Mouse (Mus musculus) limb, embryonic 15.5 days (tissue): ENCODE measurements at regions not wholly inside any gene's neighbourhood (a gene's known extent, or its start where the extent isn't known, plus 50 kb on each side); places are given as distances from the start of the nearest gene placed in this dataset.

ENCODE experiments used
- ATAC-seq: fragments of 200-750 bp; cut with Nextera tagmentation; 2 replicates; pipeline ENCODE4 v1.8.0; 2017; ENCODE audit warnings: low read depth, moderate TSS enrichment; ENCODE audit not compliant: insufficient number of reproducible peaks, low FRiP score, low TSS enrichment
- H3K27ac ChIP-seq: fragments of 300-500 bp; sonication (generic); 2 replicates; pipeline ENCODE4 v1.5.1; 2015; ENCODE audit warnings: moderate library complexity, mild to moderate bottlenecking, inconsistent platforms
- H3K27me3 ChIP-seq: fragments of 300-500 bp; sonication (generic); 2 replicates; pipeline ENCODE4 v1.6.1; 2015; ENCODE audit warnings: inconsistent platforms
- H3K36me3 ChIP-seq: fragments of 300-500 bp; sonication (generic); 2 replicates; pipeline ENCODE4 v1.6.1; 2015; ENCODE audit warnings: inconsistent platforms
- H3K4me1 ChIP-seq: fragments of 300-500 bp; sonication (generic); 2 replicates; pipeline ENCODE4 v1.6.1; 2015; ENCODE audit warnings: inconsistent platforms
- H3K4me2 ChIP-seq: fragments of 300-500 bp; sonication (generic); 2 replicates; pipeline ENCODE4 v1.6.1; 2015; ENCODE audit warnings: mild to moderate bottlenecking, inconsistent platforms
- H3K4me3 ChIP-seq: fragments of 300-500 bp; sonication (generic); 2 replicates; pipeline ENCODE4 v1.5.1; 2015; ENCODE audit warnings: mild to moderate bottlenecking, inconsistent platforms
- H3K9ac ChIP-seq: fragments of 300-500 bp; sonication (generic); 2 replicates; pipeline ENCODE4 v1.6.1; 2015; ENCODE audit warnings: inconsistent platforms
- H3K9me3 ChIP-seq: fragments of 300-500 bp; sonication (generic); 2 replicates; pipeline ENCODE4 v1.6.1; 2016; ENCODE audit warnings: inconsistent platforms
- WGBS: fragments of 180-500 bp; shearing (Covaris S2); methylation state at CpG from one replicate; pipeline ENCODE4 v1.1.7; 2015; 5-methylcytosine and 5-hydroxymethylcytosine counted together

DNA sequence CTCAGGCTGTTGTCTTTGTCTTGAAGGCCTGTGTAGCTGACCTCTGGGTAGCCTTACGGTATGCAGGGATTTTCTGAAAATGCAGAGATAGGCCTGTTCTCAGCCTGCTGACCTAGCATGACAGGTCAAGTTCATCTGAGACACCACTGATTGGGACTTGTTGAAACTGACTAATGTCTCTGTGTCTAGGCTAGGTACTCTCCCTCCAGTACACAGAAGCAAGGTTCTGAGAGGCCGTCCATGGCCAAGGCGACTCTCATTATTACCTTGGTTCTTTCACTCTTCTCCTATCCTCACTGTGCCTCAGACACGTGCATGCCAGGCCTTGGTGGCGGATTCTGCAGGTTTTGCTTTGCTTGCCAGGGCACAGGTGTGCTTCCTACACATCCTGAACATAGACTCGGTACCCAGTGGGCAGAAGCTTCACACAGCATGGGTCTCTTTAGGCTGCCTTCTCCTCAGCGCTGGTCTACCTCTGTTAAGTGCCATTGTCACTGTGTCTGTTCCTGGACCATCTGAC is 208.3 kb downstream of the Adra2a start:
- no peaks in the 10 kb centered on the region for H3K27me3 ChIP-seq
- no peak overlapping the region for H3K27ac ChIP-seq
- H3K9ac ChIP-seq: no peak overlapping the region
- no peaks in the 10 kb centered on the region for H3K9me3 ChIP-seq
- WGBS: 86% methylated on average over 7 of the region's 7 CpGs
- H3K36me3 ChIP-seq: no peaks in the 10 kb centered on the region
- H3K4me3 ChIP-seq: no peak overlapping the region
- no peaks in the 10 kb centered on the region for H3K4me1 ChIP-seq
- no peak for ATAC-seq
- no peak overlapping the region for H3K4me2 ChIP-seq

DNA sequence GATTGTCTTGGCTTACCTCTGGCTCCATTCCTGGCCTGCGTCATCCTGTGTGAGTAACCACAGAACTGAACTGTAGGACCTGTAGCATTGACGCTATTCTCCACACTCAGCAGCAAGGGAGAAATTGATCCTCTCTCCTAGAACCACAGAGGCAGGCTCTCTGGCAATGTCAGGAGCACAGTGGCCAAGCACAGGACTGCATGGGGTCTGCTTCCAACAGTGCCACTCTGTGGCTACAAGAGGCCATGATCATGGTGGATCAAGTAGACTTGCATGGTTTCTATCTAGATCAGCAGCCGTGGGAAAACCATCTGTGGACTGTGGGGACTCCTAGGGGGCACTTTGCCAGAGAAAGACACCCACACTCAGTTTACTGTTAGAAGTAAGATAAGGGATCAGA is 213.9 kb downstream of the Adra2a start:
- Histone ChIP-seq H3K36me3 (no peaks in the 10 kb centered on the region), H3K9me3 (no peaks in the 10 kb centered on the region), H3K9ac (no peak overlapping the region), H3K4me1 (no peaks in the 10 kb centered on the region), H3K4me2 (no peak overlapping the region), H3K27me3 (no peaks in the 10 kb centered on the region), H3K4me3 (no peak overlapping the region), H3K27ac (no peak overlapping the region)
- no peak for ATAC-seq
- WGBS: 83% methylated on average over 3 of the region's 3 CpGs

DNA sequence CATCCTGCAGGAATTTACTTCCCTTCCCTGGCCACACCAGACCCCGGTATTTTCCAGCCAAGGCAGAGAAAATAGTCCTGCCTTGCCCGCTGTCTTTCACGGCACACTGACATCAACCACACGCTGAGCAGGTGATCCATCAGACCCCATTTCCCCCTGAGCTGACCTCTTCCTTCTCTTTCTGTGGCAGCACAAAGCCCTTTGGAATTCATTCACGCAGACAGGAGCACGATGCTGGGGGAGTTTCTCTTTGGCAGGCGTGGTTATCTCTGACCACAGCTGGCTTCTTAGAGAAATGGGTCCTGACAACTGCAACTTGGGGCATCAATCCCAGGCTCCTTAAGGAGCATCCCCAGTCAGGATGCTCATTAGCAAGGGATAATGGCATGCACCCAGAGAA is 215.2 kb downstream of the Adra2a start:
- Histone ChIP-seq H3K4me3 (no peak overlapping the region), H3K27me3 (no peaks in the 10 kb centered on the region), H3K27ac (no peak overlapping the region), H3K9me3 (no peaks in the 10 kb centered on the region), H3K4me1 (no peaks in the 10 kb centered on the region), H3K9ac (no peak overlapping the region), H3K36me3 (no peaks in the 10 kb centered on the region), H3K4me2 (no peak overlapping the region)
- WGBS: 19% methylated on average over 7 of the region's 7 CpGs
- ATAC-seq: no peak

DNA sequence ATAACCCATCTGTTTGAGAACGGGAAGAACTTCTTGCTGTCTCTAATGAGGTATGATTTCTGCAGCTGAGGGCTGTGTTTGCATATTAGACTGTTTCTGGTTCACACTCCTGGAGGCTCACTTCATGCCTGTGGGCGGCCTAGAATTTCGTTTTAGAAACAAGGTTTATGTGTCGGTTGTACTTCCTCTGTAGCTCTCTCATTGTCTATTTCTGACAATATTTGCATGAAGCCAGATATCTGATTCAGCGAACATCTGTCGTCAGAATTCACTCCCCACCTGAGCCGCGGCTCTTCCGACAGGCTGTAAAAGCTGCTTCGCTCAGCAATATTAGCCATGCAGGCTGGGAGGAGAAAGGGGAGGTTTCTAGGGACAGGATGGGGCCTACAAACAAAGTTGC is 233.4 kb downstream of the Adra2a start:
- no peak overlapping the region for H3K27ac ChIP-seq
- no peaks in the 10 kb centered on the region for H3K4me1 ChIP-seq
- ATAC-seq: no peak
- no peak overlapping the region for H3K4me2 ChIP-seq
- no peaks in the 10 kb centered on the region for H3K9me3 ChIP-seq
- no peaks in the 10 kb centered on the region for H3K36me3 ChIP-seq
- H3K9ac ChIP-seq: no peak overlapping the region
- H3K4me3 ChIP-seq: no peak overlapping the region
- H3K27me3 ChIP-seq: no peaks in the 10 kb centered on the region
- 87% methylated on average over 10 of the region's 10 CpGs for WGBS

DNA sequence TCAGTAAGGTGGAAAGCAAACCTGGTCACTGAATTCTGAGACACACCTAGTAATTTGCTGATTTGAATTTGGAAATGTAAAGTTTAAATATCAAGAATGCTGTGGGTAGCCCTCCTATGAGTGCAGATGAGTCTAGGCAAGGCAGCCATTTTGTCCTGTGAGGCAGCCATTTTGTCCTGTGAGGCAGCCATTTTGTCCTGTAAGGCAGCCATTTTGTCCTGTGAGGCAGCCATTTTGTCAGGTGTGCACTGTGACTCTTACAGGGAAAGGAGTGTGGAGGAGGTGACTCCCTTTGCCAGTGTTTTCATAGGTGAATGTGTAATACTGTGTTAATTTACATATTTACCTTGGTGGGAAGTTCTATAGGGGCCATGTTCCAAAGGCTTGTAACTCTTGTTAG is 241.5 kb downstream of the Adra2a start:
- no peak overlapping the region for H3K27ac ChIP-seq
- H3K4me2 ChIP-seq: no peak overlapping the region
- no peak for ATAC-seq
- H3K9ac ChIP-seq: no peak overlapping the region
- no peak overlapping the region for H3K4me3 ChIP-seq
- H3K27me3 ChIP-seq: no peaks in the 10 kb centered on the region
- no peaks in the 10 kb centered on the region for H3K4me1 ChIP-seq
- H3K9me3 ChIP-seq: no peaks in the 10 kb centered on the region
- H3K36me3 ChIP-seq: no peaks in the 10 kb centered on the region

DNA sequence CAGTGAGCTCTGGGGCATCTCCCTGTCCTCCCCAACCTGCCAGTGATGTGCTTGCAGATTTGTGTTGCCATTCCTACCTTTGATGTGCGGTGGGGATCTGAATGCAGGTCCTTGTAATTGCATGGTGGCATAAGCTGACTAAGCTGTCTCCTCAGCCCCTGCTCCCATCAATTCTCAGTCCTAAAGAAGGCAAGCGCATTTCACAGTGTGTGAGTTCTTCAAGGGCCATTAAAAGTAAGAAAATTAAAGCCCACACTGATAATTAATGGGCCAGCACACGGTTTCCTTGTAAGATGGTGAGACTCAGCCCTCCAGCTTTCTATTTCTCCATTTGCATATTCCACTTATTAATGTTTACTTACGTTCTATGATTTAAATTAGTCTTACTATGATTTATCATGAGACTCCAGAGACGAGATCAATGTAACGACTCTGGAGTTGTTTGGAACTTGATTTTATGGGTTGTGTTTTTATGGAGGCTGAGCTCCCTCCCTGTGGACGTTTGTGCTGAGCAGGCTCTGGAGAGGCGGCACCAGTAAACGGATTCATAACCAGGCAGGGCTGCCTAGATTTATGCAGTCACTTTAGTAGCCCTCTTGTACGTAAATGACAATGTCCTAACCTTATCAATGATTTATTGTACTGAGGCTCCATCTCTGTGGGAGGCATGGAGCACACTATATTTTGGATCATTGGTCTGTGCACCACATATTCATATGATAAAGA is 253.9 kb downstream of the Adra2a start:
- no peaks in the 10 kb centered on the region for H3K36me3 ChIP-seq
- no peaks in the 10 kb centered on the region for H3K9me3 ChIP-seq
- 35% methylated on average over 10 of the region's 10 CpGs for WGBS
- H3K9ac ChIP-seq: no peak overlapping the region
- ATAC-seq: no peak
- H3K4me3 ChIP-seq: no peak overlapping the region
- H3K4me1 ChIP-seq: no peaks in the 10 kb centered on the region
- H3K27me3 ChIP-seq: no peaks in the 10 kb centered on the region
- no peak overlapping the region for H3K4me2 ChIP-seq
- no peak overlapping the region for H3K27ac ChIP-seq

DNA sequence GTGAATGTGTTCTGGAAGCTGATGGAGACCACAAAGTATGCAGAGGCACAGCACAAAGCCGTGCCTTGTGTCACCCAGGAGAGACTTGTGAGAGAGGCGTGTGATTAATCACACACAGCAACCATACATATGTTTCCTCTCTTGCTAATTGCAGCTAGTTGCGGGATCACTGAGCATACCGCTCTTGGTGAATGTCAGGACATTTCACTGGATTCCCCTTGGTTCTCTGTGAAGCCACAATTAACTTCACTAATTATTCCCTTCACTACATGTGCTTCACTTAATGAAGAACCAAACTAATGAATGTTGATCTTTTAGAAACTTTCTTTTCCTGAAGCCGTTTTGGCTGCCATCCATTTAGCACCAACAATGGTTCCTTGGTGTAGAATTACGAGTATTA is 267.3 kb downstream of the Adra2a start:
- no peak overlapping the region for H3K4me3 ChIP-seq
- H3K4me2 ChIP-seq: no peak overlapping the region
- no peak for ATAC-seq
- H3K4me1 ChIP-seq: no peaks in the 10 kb centered on the region
- H3K27me3 ChIP-seq: no peaks in the 10 kb centered on the region
- 26% methylated on average over 6 of the region's 6 CpGs for WGBS
- no peak overlapping the region for H3K27ac ChIP-seq
- no peak overlapping the region for H3K9ac ChIP-seq
- H3K9me3 ChIP-seq: no peaks in the 10 kb centered on the region
- no peaks in the 10 kb centered on the region for H3K36me3 ChIP-seq

DNA sequence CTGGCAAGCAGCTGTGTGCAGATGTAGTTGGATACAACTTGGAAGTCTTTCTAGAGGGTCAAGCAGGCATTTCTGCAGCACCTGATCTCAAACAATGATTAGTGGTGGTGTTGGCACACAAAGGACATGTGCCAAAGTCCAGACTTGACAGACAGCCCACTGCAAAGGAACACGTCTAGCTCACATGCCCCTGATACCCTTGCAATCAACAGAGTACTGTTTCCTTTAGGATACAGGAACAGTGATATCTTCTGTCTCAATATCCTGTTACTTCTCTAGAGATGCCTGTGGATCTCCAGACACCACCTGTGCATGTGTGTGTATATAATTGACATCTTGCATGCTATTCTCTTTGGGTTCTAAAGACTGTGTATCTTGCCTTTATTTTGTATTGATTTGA is 267.8 kb downstream of the Adra2a start:
- Histone ChIP-seq H3K4me3 (no peak overlapping the region), H3K4me1 (no peaks in the 10 kb centered on the region), H3K9me3 (no peaks in the 10 kb centered on the region), H3K9ac (no peak overlapping the region), H3K27ac (no peak overlapping the region), H3K36me3 (no peaks in the 10 kb centered on the region), H3K4me2 (no peak overlapping the region), H3K27me3 (no peaks in the 10 kb centered on the region)
- WGBS: 47% methylated on average over 1 of the region's 1 CpGs
- no peak for ATAC-seq

DNA sequence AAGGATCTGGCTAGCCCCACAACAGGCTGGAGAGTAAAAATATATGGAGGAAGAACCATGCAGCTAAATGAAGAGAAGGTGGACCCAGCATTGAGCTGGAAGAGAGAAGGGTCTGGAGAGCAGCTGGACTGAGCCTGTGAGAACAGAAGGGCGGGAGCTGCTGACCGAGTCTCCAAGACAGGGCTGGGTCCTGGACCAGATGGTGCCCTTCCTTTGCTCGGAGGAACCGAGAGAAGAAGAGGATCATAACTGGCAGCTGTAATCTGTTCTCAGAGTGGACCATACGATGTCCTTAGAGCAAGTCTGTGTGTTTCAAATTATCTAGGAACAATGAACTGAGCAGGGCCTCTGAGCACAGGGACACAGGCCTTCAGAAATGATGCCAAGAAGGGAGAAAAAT is 279.3 kb downstream of the Adra2a start:
- Histone ChIP-seq H3K27ac (no peak overlapping the region), H3K9ac (no peak overlapping the region), H3K27me3 (no peaks in the 10 kb centered on the region), H3K4me1 (no peaks in the 10 kb centered on the region), H3K4me3 (no peak overlapping the region), H3K4me2 (no peak overlapping the region), H3K36me3 (no peaks in the 10 kb centered on the region), H3K9me3 (no peaks in the 10 kb centered on the region)
- no peak for ATAC-seq
- WGBS: 57% methylated on average over 5 of the region's 5 CpGs

DNA sequence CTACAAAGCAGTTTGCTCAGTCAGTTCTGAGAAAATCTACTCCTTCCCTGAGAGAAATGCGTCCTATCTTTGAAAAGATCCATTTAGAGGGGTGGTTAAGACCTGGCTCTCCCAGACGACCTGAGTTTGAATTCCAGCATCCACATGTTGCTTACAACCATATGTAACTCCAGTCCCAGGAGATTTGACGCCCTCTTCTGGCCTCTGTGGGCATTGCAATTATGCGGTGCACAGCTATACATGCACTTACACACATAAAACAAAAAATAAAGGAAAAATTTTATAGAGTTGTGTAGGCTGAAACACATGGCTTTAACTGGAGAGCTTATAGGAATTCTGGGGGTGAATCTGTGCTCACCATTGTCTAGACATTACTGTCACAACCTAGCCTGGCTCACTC is 281.0 kb downstream of the Adra2a start:
- Histone ChIP-seq H3K4me3 (no peak overlapping the region), H3K4me1 (no peaks in the 10 kb centered on the region), H3K27me3 (no peaks in the 10 kb centered on the region), H3K4me2 (no peak overlapping the region), H3K9ac (no peak overlapping the region), H3K9me3 (no peaks in the 10 kb centered on the region), H3K27ac (no peak overlapping the region), H3K36me3 (no peaks in the 10 kb centered on the region)
- 59% methylated on average over 4 of the region's 4 CpGs for whole genome bisulfite sequencing
- no peak for ATAC-seq

DNA sequence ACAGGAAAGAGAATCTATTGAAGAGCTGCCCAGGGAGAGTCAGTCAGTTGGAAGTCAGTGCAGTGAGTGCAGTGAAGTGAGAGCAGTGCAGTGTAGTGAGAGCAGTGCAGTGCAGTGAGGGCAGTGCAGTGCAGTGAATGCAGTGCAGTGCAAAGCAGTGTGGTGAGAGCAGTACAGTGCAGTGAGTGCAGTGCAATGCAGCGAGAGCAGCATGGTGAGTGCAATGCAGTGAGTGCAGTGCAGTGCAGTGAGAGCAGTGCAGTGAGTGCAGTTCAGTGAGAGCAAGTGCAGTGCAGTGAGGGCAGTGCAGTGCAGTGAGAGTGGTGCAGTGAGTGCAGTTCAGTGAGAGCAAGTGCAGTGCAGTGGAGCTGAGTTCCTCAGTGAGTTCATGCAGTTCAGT is 288.2 kb downstream of the Adra2a start:
- no peak overlapping the region for H3K4me2 ChIP-seq
- ATAC-seq: no peak
- no peaks in the 10 kb centered on the region for H3K27me3 ChIP-seq
- H3K27ac ChIP-seq: no peak overlapping the region
- no peak overlapping the region for H3K4me3 ChIP-seq
- H3K36me3 ChIP-seq: no peaks in the 10 kb centered on the region
- WGBS: 92% methylated on average over 1 of the region's 1 CpGs
- no peaks in the 10 kb centered on the region for H3K4me1 ChIP-seq
- no peak overlapping the region for H3K9ac ChIP-seq
- no peaks in the 10 kb centered on the region for H3K9me3 ChIP-seq

DNA sequence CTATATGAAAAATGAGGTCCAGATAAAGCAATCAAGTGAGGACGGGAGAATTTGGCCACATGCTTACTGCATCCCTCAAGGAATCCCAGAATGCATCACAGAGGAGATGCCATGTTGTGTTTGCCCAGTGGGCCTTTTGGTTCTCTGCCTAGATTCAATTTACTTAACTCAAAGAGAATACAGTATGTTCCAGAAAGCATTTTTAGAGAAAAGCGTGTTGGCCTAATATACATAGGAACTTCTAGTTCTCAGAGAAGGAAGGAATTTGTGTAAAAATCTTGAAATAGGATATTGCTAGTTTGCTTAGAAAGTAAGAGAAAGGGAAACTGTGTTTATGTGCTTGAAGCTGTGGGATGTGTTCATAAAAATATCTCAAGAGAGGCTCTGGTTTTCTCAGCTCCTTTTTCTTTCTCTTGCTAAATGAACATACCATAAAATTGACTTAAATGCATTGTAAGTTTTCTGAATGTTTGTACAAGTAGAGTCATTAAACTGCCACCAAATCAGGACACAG is 296.9 kb downstream of the Adra2a start:
- Histone ChIP-seq H3K4me1 (no peaks in the 10 kb centered on the region), H3K4me2 (no peak overlapping the region), H3K27ac (no peak overlapping the region), H3K9me3 (no peaks in the 10 kb centered on the region), H3K27me3 (no peaks in the 10 kb centered on the region), H3K9ac (no peak overlapping the region), H3K36me3 (no peaks in the 10 kb centered on the region), H3K4me3 (no peak overlapping the region)
- no peak for ATAC-seq
- WGBS: 73% methylated on average over 2 of the region's 2 CpGs

DNA sequence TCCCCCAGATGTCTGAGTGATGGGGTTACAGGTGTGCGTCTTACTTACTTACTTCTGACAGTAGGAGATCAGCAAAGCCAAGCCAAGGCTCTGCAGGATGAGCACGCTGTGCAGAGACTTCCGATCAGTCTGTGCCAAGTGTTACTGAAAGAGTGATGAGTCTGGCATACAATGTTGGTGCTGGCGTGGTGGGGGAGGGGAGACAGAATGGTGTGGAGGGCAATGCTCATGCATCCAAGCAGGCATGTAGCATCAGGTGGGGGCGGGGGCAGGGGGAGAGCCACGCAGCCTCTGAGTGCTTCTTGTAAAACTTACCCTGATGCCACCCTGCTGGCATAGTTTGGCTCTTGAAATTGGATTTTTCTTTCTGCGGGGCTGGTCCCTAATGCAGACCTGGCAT is 315.8 kb downstream of the Adra2a start:
- ATAC-seq: no peak
- H3K4me3 ChIP-seq: no peak overlapping the region
- H3K27ac ChIP-seq: no peak overlapping the region
- no peak overlapping the region for H3K4me2 ChIP-seq
- no peaks in the 10 kb centered on the region for H3K36me3 ChIP-seq
- no peaks in the 10 kb centered on the region for H3K9me3 ChIP-seq
- no peaks in the 10 kb centered on the region for H3K27me3 ChIP-seq
- H3K4me1 ChIP-seq: no peaks in the 10 kb centered on the region
- WGBS: 82% methylated on average over 7 of the region's 7 CpGs
- no peak overlapping the region for H3K9ac ChIP-seq
